Mouse (Mus musculus) embryonic facial prominence, embryonic 11.5 days (tissue): ENCODE measurements at regions not wholly inside any gene's neighbourhood (a gene's known extent, or its start where the extent isn't known, plus 50 kb on each side); places are given as distances from the start of the nearest gene placed in this dataset.

Experiments used
- ATAC-seq: fragments of 200-750 bp; cut with Nextera tagmentation; replicated peaks from 2 replicates; pipeline ENCODE4 v1.8.0; 2017; ENCODE audit warnings: low read depth; ENCODE audit not compliant: insufficient number of reproducible peaks, low FRiP score, low TSS enrichment
- DNase-seq: peaks from one replicate; pipeline ENCODE4 v3.0.0-alpha.2; 2015; ENCODE audit warnings: low spot score
- H3K27ac ChIP-seq: fragments of 300-500 bp; sonication (generic); replicated peaks from 2 replicates; pipeline ENCODE4 v1.5.1; 2014; ENCODE audit warnings: mild to moderate bottlenecking, low read depth, low read length, control low read depth
- H3K27me3 ChIP-seq: fragments of 300-500 bp; sonication (generic); 2 replicates; pipeline ENCODE4 v1.6.1; 2014; ENCODE audit warnings: mild to moderate bottlenecking, low read length, moderate library complexity, mixed read lengths; ENCODE audit not compliant: control insufficient read depth, insufficient read depth
- H3K36me3 ChIP-seq: fragments of 300-500 bp; sonication (generic); replicated peaks from 2 replicates; pipeline ENCODE4 v1.6.1; 2014; ENCODE audit warnings: low read depth, mild to moderate bottlenecking, low read length, moderate library complexity, mixed read lengths; ENCODE audit not compliant: control insufficient read depth, insufficient read depth
- H3K4me1 ChIP-seq: fragments of 300-500 bp; sonication (generic); 2 replicates; pipeline ENCODE4 v1.6.1; 2014; ENCODE audit warnings: low read length, mixed read lengths; ENCODE audit not compliant: control insufficient read depth, insufficient read depth
- H3K4me2 ChIP-seq: fragments of 300-500 bp; sonication (generic); 2 replicates; pipeline ENCODE4 v1.6.1; 2014; ENCODE audit warnings: low read depth, mild to moderate bottlenecking, control low read depth, low read length, moderate library complexity
- H3K4me3 ChIP-seq: fragments of 300-500 bp; sonication (generic); 2 replicates; pipeline ENCODE4 v1.5.1; 2014; ENCODE audit warnings: low read depth, low read length, control low read depth
- H3K9ac ChIP-seq: fragments of 300-500 bp; sonication (generic); replicated peaks from 2 replicates; pipeline ENCODE4 v1.6.1; 2014; ENCODE audit warnings: mild to moderate bottlenecking, control low read depth, low read length
- H3K9me3 ChIP-seq: fragments of 300-500 bp; sonication (generic); replicated peaks from 2 replicates; pipeline ENCODE4 v1.6.1; 2016; ENCODE audit warnings: mild to moderate bottlenecking, low read length, inconsistent platforms, mixed read lengths; ENCODE audit not compliant: control insufficient read depth
- WGBS: fragments of 180-500 bp; shearing (Covaris S2); extraction: QIAGEN DNeasy Blood & Tissue Kit; methylation state at CpG from one replicate; pipeline ENCODE4 v1.1.7; 2014; 5-methylcytosine and 5-hydroxymethylcytosine counted together

DNA sequence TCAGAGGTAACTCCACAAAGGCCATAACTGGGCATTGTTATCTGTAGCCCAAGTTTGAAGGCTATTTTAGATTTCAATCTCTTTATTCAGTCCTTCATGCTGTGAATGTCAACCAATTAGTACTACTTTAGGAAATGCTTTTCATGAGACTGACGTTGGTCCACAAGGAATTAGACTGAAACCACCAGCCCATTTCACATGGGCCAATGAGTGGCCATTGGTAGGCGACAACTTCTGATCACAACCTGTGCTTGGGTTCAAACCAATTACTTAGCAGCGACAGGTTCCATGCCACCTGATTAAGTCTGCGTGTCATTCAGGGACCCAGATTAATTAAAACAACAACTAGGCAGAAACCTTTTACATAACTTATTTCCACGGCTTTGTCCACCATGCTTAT, 126.9 kb upstream of the Tenm3 start:
- H3K27me3 ChIP-seq: no peaks in the 10 kb centered on the region
- no peak for DNase-seq
- ATAC-seq: no peak
- no peaks in the 10 kb centered on the region for H3K36me3 ChIP-seq
- H3K4me2 ChIP-seq: no peak overlapping the region
- no peaks in the 10 kb centered on the region for H3K4me1 ChIP-seq
- H3K9ac ChIP-seq: no peak overlapping the region
- H3K27ac ChIP-seq: no peak overlapping the region
- H3K4me3 ChIP-seq: no peak overlapping the region
- 76% methylated on average over 5 of the region's 5 CpGs for WGBS
- H3K9me3 ChIP-seq: no peaks in the 10 kb centered on the region

DNA sequence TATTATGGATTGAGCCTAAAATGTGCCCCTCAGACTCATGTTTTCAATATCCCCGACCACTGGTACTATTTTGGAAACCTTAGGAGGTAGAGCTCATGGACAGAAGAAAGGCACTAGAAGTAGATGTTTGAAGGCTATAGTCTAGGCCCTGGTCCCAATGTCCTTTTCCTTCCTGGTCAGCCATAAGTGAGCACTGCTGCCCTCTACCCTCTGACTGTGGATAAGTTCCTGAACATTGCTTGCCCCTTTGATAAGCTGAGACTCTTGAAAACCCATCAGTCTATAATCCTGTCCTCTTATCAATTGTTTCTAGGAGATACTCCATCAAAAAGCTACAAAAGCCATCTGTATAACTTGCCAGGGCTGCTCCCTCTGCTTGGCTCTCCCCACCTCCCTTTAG, 121.2 kb upstream of the Tenm3 start:
- Histone ChIP-seq H3K9ac (no peak overlapping the region), H3K4me3 (no peak overlapping the region), H3K27me3 (no peaks in the 10 kb centered on the region), H3K4me1 (no peaks in the 10 kb centered on the region), H3K36me3 (no peaks in the 10 kb centered on the region), H3K27ac (no peak overlapping the region), H3K4me2 (no peak overlapping the region), H3K9me3 (no peaks in the 10 kb centered on the region)
- no peak for ATAC-seq
- 88% methylated on average over 1 of the region's 1 CpGs for WGBS
- DNase-seq: no peak

DNA sequence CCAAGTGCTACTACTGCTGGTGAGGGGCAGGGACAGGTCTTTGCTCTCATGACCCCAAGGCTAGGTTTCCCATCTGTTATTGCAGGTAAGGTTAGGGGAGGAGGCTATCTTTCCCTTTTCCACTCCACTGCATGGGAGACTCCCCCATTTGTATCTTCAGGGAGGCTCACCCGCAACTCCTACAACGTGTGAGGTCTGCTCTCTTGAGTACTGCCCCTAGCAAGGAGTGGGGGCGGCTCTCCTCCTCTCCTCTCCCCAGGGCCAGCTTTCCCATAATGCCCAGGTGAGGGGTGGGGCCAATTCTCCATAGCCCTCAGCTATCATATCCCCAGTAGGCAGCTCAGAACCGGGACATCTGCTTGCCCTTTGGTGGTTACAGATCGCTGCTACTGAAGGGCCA, 113.9 kb upstream of the Tenm3 start:
- DNase-seq: no peak
- Histone ChIP-seq H3K9me3 (no peaks in the 10 kb centered on the region), H3K27ac (no peak overlapping the region), H3K4me1 (no peaks in the 10 kb centered on the region), H3K4me2 (no peak overlapping the region), H3K4me3 (no peak overlapping the region), H3K9ac (no peak overlapping the region), H3K36me3 (no peaks in the 10 kb centered on the region), H3K27me3 (no peaks in the 10 kb centered on the region)
- ATAC-seq: peak; percentile 52; the same call in 1 of the 2 replicates
- WGBS: 80% methylated on average over 5 of the region's 5 CpGs

DNA sequence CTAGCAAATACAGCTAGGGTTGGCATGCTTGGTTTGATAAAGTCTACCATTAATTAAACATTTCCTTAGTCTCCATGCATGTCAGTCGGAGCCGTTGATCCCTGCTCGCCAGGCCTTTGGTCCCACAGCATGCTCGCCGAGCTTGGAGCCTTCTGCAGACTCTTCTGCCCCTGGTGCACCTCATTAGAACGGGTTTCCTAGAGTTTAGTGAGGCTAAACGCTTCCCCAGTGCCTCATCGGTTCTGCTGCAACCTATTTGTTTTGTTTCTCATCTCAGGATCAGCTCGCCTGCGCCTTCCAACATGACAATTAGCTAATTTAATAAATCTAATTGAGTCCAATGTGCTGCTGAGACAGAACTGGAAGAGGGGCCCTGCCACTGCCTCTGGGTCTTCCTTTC, 107.7 kb upstream of the Tenm3 start:
- no peak overlapping the region for H3K4me2 ChIP-seq
- no peaks in the 10 kb centered on the region for H3K36me3 ChIP-seq
- no peak overlapping the region for H3K4me3 ChIP-seq
- H3K27me3 ChIP-seq: no peaks in the 10 kb centered on the region
- H3K9ac ChIP-seq: no peak overlapping the region
- H3K4me1 ChIP-seq: no peaks in the 10 kb centered on the region
- H3K9me3 ChIP-seq: no peaks in the 10 kb centered on the region
- WGBS: 81% methylated on average over 10 of the region's 10 CpGs
- H3K27ac ChIP-seq: no peak overlapping the region
- DNase-seq: no peak
- no peak for ATAC-seq

DNA sequence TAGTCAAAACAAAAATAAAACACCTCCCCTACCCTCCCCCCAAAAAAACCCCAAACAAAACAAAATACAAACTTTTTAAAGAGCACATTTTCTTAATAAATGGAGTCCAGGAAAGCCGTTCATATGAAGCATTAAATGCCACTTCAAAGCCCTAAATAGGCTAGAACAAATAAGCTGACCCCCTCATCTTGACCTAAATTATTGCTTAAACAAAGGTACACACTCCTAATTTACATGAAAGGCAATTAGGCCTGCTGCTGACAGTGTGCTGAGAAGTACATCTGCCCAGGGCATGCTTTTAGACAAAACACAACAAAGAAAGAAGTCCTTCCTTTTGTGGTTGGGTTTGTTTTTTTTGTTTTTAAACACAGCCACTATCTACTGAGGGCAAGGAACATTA, 100.4 kb upstream of the Tenm3 start:
- 30% methylated on average over 1 of the region's 1 CpGs for WGBS
- H3K27ac ChIP-seq: no peak overlapping the region
- no peaks in the 10 kb centered on the region for H3K36me3 ChIP-seq
- no peak overlapping the region for H3K4me3 ChIP-seq
- no peaks in the 10 kb centered on the region for H3K27me3 ChIP-seq
- H3K4me1 ChIP-seq: no peaks in the 10 kb centered on the region
- no peak for DNase-seq
- no peaks in the 10 kb centered on the region for H3K9me3 ChIP-seq
- ATAC-seq: no peak
- H3K9ac ChIP-seq: no peak overlapping the region
- H3K4me2 ChIP-seq: no peak overlapping the region

DNA sequence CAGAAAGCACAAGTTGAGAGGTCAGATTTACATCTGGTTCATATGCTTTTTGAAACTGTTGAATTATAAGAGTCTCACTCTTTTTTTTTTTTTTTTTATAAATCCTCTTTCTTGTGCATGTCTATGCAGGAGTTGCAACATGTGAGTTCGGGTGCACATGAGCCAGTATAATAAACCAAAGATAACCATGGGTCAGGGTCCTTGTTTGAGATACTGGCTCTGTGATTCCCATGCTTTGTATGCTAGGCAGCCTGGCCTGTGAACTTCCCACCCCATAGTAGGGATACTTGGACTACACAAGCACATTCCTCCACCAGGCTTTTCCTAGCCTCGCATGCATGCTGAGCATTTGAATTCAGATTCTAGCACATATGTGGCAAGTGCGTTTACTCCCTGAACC, 93.4 kb upstream of the Tenm3 start:
- no peak overlapping the region for H3K4me2 ChIP-seq
- no peaks in the 10 kb centered on the region for H3K36me3 ChIP-seq
- WGBS: 87% methylated on average over 3 of the region's 3 CpGs
- no peaks in the 10 kb centered on the region for H3K27me3 ChIP-seq
- no peak for ATAC-seq
- DNase-seq: no peak
- H3K9ac ChIP-seq: no peak overlapping the region
- no peaks in the 10 kb centered on the region for H3K9me3 ChIP-seq
- H3K4me3 ChIP-seq: no peak overlapping the region
- H3K4me1 ChIP-seq: no peaks in the 10 kb centered on the region
- H3K27ac ChIP-seq: no peak overlapping the region

DNA sequence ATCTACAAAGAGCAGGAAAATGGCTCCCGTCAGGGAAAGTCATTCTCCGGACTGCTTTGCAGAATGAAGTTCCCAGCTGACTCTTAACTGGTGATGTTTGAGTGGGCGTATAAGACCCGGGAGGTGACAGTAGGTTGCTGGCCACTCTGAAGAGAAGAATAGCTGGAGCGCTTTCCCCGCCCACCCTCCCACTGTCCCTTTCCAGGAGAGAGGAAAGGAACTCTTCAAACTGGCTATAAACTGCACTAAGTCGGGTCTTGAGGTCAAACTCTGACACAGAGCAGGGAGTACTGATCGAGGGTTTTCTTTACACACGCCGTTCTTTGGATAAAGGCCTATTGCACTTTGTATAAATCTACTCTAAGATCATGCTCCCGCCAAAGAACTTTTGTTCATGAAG, 83.4 kb upstream of the Tenm3 start:
- Histone ChIP-seq H3K9ac (no peak overlapping the region), H3K4me2 (no peak overlapping the region), H3K9me3 (no peaks in the 10 kb centered on the region), H3K4me3 (no peak overlapping the region), H3K4me1 (no peaks in the 10 kb centered on the region), H3K27me3 (no peaks in the 10 kb centered on the region), H3K36me3 (no peaks in the 10 kb centered on the region), H3K27ac (no peak overlapping the region)
- 85% methylated on average over 11 of the region's 11 CpGs for WGBS
- no peak for DNase-seq
- no peak for ATAC-seq

DNA sequence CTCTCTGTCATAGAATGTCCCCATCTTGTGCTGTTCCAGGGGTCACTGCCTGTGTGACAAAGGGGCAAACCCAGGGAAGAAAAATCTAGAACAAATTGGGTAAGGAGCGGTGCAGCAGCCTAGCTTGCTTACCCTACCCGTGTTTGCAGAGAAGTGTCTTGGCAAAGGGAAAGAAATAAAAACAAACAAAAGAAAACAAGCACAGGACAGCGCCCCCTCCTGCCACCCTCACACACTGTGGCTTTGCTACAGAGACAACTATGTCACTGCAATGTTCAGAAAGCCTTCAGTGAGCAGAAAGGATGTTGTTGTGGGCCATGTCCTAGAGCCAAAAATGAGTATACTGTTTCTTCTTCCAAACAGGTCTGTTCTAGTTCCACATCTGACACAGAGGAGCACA, 71.5 kb upstream of the Tenm3 start:
- no peak overlapping the region for H3K4me2 ChIP-seq
- no peak for ATAC-seq
- no peak overlapping the region for H3K4me3 ChIP-seq
- WGBS: 54% methylated on average over 3 of the region's 3 CpGs
- H3K27ac ChIP-seq: no peak overlapping the region
- no peaks in the 10 kb centered on the region for H3K36me3 ChIP-seq
- no peak for DNase-seq
- H3K4me1 ChIP-seq: no peaks in the 10 kb centered on the region
- no peaks in the 10 kb centered on the region for H3K9me3 ChIP-seq
- H3K27me3 ChIP-seq: no peaks in the 10 kb centered on the region
- no peak overlapping the region for H3K9ac ChIP-seq

DNA sequence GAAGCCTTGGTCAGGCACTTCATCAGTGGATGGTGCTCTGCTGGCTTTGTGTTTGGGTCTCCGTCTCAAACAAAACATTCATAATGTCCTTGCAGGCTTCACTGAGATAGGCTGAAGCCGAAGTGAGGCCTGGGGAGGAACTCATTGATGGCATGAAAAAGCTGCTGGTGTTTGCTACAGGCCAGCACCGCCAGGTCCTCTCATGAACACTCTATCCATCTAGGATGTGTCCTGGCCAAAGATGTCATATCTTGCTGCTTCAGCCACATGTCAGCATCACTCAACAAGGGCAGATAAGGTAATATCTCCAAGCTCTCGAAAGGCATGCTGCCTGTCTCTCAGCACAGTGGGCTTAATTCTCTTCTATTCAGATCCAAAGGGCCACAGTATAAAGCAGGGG, 69.1 kb upstream of the Tenm3 start:
- no peak overlapping the region for H3K9ac ChIP-seq
- no peak for ATAC-seq
- no peaks in the 10 kb centered on the region for H3K27me3 ChIP-seq
- no peak for DNase-seq
- no peaks in the 10 kb centered on the region for H3K4me1 ChIP-seq
- 89% methylated on average over 4 of the region's 4 CpGs for WGBS
- H3K36me3 ChIP-seq: no peaks in the 10 kb centered on the region
- no peak overlapping the region for H3K27ac ChIP-seq
- no peaks in the 10 kb centered on the region for H3K9me3 ChIP-seq
- no peak overlapping the region for H3K4me3 ChIP-seq
- H3K4me2 ChIP-seq: no peak overlapping the region
